Mouse (Mus musculus): ENCODE measurements at regions not wholly inside any gene's neighbourhood (a gene's known extent, or its start where the extent isn't known, plus 50 kb on each side); places are given as distances from the start of the nearest gene placed in this dataset.

GRCm38 (mm10) chr13:28860601-28861000 is 92.9 kb downstream of the Sox4 start:
- no peak for TF ChIP-seq CTCF (IDR thresholded peaks at IDR 0.05; ENCODE audit: low read depth)
- no peak for TF ChIP-seq EP300 (IDR thresholded peaks at IDR 0.05; ENCODE audit: low read depth)
